Mouse (Mus musculus) liver, embryonic 16.5 days (tissue): ENCODE results near the gene Card10. TPM values are rescaled to one million over a fixed set of nuclear protein-coding genes. Genes with fewer than 3 reads are reported as not detected.

ENCODE experiments used
- ATAC-seq: fragments of 200-750 bp; cut with Nextera tagmentation; 2 replicates; pipeline ENCODE4 v1.8.0; 2017; ENCODE audit warnings: low read depth, mild to moderate bottlenecking, moderate number of reproducible peaks, moderate library complexity
- H3K27ac ChIP-seq: fragments of 300-500 bp; sonication (generic); 2 replicates; pipeline ENCODE4 v1.5.1; 2014; ENCODE audit warnings: mild to moderate bottlenecking, low read length
- H3K27me3 ChIP-seq: fragments of 300-500 bp; sonication (generic); 2 replicates; pipeline ENCODE4 v1.6.1; 2014; ENCODE audit warnings: low read depth, low read length, mixed read lengths; ENCODE audit not compliant: control insufficient read depth, insufficient read depth
- H3K36me3 ChIP-seq: fragments of 300-500 bp; sonication (generic); 2 replicates; pipeline ENCODE4 v1.6.1; 2014; ENCODE audit warnings: mild to moderate bottlenecking; ENCODE audit not compliant: control insufficient read depth, insufficient read depth
- H3K4me1 ChIP-seq: fragments of 300-500 bp; sonication (generic); 2 replicates; pipeline ENCODE4 v1.6.1; 2014; ENCODE audit warnings: low read depth, low read length, mixed read lengths; ENCODE audit not compliant: control insufficient read depth
- H3K4me2 ChIP-seq: fragments of 300-500 bp; sonication (generic); 2 replicates; pipeline ENCODE4 v1.6.1; 2014; ENCODE audit warnings: low read depth, low read length, mixed read lengths
- H3K4me3 ChIP-seq: fragments of 300-500 bp; sonication (generic); 2 replicates; pipeline ENCODE4 v1.5.1; 2014; ENCODE audit warnings: low read depth, mild to moderate bottlenecking, low read length
- H3K9ac ChIP-seq: fragments of 300-500 bp; sonication (generic); 2 replicates; pipeline ENCODE4 v1.6.1; 2014; ENCODE audit warnings: low read depth, low read length
- H3K9me3 ChIP-seq: fragments of 300-500 bp; sonication (generic); replicated peaks from 2 replicates; pipeline ENCODE4 v1.6.1; 2016; ENCODE audit warnings: low read length; ENCODE audit not compliant: control insufficient read depth
- WGBS: fragments of 180-500 bp; shearing (Covaris S2); extraction: QIAGEN DNeasy Blood & Tissue Kit; methylation state at CpG from one replicate; pipeline ENCODE4 v1.1.7; 2014; ENCODE audit not compliant: insufficient replicate concordance; 5-methylcytosine and 5-hydroxymethylcytosine counted together
- polyA plus RNA-seq: library from polyadenylated mRNA; unstranded; fragments of >200 nt; fragmentation: Nextera tagmentation; extraction: Ambion mirVana; gene quantifications from 2 replicates; pipeline ENCODE4 v1.2.1, GENCODE M21; 2015

Gene Card10
- polyA plus RNA-seq, 1 experiment from 2014 or later: 2.1 TPM

DNA sequence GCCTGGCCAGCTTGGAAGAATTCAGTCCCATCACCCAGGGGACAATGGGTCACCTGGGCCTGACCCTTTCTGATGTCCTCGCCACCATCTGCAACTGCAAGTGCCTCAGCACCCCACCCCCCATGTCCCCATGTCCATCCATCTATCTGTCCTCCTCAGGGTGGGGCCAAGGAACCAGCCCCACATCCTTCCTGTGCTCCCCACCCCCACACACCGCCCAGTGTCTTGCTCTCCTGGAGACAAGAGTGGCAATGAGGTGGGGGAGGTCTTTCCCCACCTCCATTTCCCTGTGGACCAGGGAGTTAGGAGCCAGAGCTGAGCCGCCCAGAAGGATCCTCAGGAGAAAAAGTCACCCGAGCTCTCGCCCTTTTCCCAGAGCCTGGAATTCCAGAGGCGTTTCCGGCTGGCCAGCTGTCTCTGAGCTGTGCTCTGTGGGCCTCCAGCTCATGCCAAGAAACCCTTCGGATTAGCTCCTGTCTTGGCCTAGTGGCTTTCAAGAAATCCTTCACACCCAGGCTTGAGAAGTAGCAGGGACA lies 33.3 kb upstream of the Card10 start:
- Histone ChIP-seq H3K4me1 (peaks cover 34% of the 10 kb centered on the region), H3K27me3 (peaks cover 8% of the 10 kb centered on the region), H3K4me3 (no peak overlapping the region), H3K9ac (no peak overlapping the region), H3K9me3 (no peaks in the 10 kb centered on the region), H3K4me2 (no peak overlapping the region), H3K27ac (peak overlapping the region; percentile 31), H3K36me3 (no peaks in the 10 kb centered on the region)
- 60% methylated on average over 8 of the region's 8 CpGs for WGBS
- ATAC-seq: no peak

DNA sequence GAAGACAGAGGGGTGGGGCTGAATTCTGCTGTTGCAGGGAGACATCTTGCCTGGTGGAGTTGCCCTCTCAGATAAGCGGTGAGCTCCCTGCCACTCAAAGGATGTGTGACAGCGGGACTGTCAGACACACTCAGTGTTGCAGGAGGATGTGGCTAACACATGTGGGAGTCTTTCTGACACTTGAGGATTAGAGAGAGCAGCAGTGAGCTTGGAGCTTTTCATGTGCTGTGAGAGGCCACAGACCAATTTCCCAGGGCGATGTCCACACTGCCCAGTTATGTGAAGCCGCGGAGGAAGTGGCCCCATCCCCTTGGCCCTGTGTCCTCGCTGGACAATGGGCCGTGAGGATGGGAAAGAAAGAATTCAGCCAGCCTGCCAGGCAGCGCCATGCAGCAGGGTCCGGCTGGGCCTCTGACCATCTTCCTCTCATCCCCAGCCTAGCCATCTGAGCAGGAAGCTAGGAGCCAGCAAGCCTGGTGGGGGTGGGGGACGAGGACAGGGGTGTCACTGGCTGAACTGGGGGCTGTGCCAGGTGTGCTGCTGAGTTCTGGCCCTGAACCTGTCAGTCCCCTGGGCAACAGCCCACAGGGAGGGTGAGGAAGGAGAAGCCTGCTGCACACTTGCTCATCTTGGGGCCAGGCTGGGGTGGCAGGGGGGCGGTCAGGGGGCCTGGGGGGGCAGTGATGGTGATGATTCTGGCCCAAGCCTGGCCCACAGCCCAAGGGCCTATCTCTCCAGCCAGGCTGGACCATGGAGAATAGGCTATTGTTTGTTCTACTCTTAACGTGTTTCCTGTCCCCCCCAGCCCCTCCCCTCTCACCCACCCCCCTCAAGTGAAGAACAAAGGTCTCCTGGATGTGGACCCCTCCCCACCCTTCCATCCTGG lies 32.6 kb upstream of the Card10 start:
- H3K4me2 ChIP-seq: no peak overlapping the region
- 8% methylated on average over 12 of the region's 12 CpGs for WGBS
- H3K27me3 ChIP-seq: peaks cover under 1% of the 10 kb centered on the region; the same call in 1 of the 2 replicates
- H3K9ac ChIP-seq: no peak overlapping the region
- H3K36me3 ChIP-seq: no peaks in the 10 kb centered on the region
- H3K27ac ChIP-seq: peak overlapping the region; percentile 57
- H3K9me3 ChIP-seq: no peaks in the 10 kb centered on the region
- H3K4me3 ChIP-seq: no peak overlapping the region
- 0 out of 2 replicates have a peak, but pooled peaks have one; percentile 4 for ATAC-seq
- H3K4me1 ChIP-seq: peaks cover 31% of the 10 kb centered on the region

DNA sequence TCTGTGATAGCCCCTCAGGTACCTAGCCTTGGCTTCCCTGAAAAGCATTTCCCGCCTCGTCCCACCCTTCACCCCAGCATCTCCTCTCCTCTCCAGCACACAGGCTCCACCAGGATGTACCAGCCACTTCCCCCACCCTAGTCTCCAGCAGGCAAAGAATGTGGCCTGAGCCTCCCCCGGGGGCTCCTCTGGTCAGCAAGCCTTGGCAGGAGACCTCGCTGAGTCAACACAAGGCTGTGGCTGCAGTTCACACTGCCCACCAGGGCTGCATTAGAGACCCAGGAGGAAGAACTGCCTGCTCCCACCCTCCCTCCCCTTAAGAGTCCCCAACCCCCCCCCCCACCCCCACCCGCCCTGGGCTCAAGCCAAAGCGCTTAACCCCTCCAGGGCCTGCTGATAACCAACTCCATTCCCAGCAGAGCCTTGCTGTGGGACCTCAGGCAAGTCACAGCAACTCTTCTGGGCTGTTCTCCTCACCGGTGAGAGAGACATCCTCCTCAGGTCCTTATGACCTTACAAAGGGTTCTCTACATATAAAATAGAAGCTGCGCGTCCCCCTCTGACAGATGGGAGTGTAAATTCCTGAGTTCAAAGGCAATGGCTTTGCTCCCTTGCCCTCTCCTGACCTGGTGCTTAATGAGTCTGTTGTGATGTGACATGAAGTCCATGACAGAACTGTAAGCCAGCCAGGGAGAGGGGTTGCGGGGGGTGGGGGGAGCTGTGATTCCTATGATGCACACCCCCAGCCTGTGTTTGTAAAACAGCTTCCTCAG lies 31.6 kb upstream of the Card10 start:
- 39% methylated on average over 10 of the region's 10 CpGs for WGBS

DNA sequence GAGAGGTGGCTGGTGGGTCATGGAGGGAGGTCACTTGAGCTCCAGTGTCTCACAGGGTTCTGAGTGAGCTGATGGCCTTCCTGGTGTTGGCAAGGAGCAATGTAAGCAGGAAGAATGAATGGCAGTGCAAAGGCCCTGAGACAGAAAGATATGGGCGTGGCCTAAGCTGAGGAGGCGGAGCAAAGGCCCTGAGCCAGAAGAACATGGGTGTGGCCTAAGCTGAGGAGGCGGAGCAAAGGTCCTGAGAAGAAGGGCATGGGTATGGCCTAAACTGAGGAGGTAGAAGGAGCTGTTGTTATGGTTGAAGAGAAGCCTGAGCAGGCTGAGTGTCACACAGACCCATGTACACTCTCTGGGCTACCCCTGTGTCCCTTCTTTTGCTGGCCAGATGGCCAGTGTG lies 30.7 kb upstream of the Card10 start:
- Histone ChIP-seq H3K9ac (no peak overlapping the region), H3K9me3 (no peaks in the 10 kb centered on the region), H3K4me1 (peaks cover 27% of the 10 kb centered on the region), H3K27ac (no peak overlapping the region), H3K4me2 (no peak overlapping the region), H3K27me3 (no peaks in the 10 kb centered on the region), H3K36me3 (no peaks in the 10 kb centered on the region), H3K4me3 (no peak overlapping the region)
- ATAC-seq: no peak
- 59% methylated on average over 3 of the region's 3 CpGs for WGBS

More for the DNA sequence above, 31.6 kb upstream of the Card10 start:
- no peak overlapping the region for H3K4me2 ChIP-seq
- H3K4me3 ChIP-seq: no peak overlapping the region
- H3K9ac ChIP-seq: no peak overlapping the region
- no peaks in the 10 kb centered on the region for H3K9me3 ChIP-seq
- peak overlapping the region; percentile 57; the same call in 1 of the 2 replicates for H3K27ac ChIP-seq
- H3K4me1 ChIP-seq: peaks cover 27% of the 10 kb centered on the region
- no peaks in the 10 kb centered on the region for H3K36me3 ChIP-seq
- H3K27me3 ChIP-seq: no peaks in the 10 kb centered on the region
- no peak for ATAC-seq

DNA sequence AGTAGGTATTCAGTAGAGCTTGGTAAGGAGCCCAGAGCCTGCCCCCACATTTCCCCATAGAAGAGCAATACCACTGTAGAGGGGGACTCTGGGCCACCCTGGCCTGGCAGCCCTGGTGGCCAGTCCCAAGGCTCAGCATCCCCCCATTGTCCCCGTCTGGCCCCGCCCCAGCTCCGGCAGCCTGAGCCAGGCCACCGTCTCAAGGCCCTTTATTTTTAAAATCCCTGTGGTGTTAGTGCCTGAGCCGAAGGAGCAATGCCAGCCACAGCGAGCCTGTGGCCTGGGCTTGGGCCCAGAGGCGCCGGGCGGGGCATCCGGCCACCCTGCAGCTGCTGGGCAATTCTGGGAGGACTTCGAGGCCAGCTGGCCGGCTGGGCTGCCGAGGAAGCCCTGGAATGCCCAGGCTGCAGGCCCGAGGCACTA lies 29.9 kb upstream of the Card10 start:
- peak overlapping the region; percentile 80 for H3K27ac ChIP-seq
- H3K4me1 ChIP-seq: peaks cover 27% of the 10 kb centered on the region
- peak; percentile 20 for ATAC-seq
- no peak overlapping the region; the same call in 1 of the 2 replicates for H3K9ac ChIP-seq
- H3K9me3 ChIP-seq: no peaks in the 10 kb centered on the region
- WGBS: 51% methylated on average over 14 of the region's 14 CpGs
- no peaks in the 10 kb centered on the region for H3K27me3 ChIP-seq
- H3K4me3 ChIP-seq: no peak overlapping the region
- H3K4me2 ChIP-seq: no peak overlapping the region
- no peaks in the 10 kb centered on the region for H3K36me3 ChIP-seq

DNA sequence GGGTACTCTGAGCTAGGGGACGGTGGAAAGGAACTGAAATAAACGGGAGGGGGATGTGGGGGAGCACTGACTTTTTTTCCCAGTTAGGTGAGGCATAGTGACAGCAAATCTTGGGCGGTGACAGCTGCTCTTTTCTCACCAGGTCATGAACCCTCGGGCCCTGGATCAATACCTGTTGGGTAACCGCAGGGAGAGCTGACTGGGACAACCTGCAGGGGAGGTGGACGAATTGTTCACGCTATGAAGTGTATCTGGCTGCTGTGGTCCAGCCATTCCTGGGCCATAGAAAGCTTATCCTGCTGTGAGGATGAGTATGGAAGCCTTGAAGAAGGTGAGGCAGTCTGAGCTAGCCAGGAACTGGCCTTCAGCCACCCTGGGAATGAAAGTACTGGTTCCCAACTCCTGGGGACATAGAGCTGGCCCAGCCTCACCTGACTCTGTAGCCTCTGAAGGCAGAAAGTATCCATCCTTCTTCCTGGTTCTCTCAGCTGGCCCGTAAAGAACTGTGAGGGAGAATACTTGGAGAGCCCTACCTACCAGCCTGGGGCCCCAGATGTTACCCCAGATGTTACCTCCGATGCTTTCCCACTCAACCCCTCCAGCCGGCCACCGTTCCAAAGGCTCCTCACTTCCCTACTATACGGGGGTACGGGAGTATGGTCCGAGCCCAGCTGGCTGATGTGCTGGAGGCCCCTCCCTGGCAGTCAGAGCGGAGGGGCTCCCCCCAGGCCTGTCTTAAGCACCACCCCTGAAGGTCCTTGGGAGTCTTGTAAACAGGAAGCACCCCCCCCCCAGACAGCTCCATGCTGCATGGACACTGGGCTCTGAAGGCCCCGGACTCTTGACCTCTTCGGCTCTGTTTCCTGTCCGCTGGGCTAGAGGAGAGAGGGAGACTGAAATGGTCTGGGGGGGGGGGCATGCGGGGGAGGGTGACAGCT lies 29.1 kb upstream of the Card10 start:
- Histone ChIP-seq H3K9me3 (no peaks in the 10 kb centered on the region), H3K27ac (peak overlapping the region; percentile 80), H3K4me1 (peaks cover 27% of the 10 kb centered on the region), H3K9ac (no peak overlapping the region), H3K4me2 (peak overlapping the region; percentile 17; the same call in 1 of the 2 replicates), H3K4me3 (no peak overlapping the region), H3K27me3 (no peaks in the 10 kb centered on the region), H3K36me3 (no peaks in the 10 kb centered on the region)
- 49% methylated on average over 19 of the region's 19 CpGs for WGBS
- ATAC-seq: peak; percentile 64

DNA sequence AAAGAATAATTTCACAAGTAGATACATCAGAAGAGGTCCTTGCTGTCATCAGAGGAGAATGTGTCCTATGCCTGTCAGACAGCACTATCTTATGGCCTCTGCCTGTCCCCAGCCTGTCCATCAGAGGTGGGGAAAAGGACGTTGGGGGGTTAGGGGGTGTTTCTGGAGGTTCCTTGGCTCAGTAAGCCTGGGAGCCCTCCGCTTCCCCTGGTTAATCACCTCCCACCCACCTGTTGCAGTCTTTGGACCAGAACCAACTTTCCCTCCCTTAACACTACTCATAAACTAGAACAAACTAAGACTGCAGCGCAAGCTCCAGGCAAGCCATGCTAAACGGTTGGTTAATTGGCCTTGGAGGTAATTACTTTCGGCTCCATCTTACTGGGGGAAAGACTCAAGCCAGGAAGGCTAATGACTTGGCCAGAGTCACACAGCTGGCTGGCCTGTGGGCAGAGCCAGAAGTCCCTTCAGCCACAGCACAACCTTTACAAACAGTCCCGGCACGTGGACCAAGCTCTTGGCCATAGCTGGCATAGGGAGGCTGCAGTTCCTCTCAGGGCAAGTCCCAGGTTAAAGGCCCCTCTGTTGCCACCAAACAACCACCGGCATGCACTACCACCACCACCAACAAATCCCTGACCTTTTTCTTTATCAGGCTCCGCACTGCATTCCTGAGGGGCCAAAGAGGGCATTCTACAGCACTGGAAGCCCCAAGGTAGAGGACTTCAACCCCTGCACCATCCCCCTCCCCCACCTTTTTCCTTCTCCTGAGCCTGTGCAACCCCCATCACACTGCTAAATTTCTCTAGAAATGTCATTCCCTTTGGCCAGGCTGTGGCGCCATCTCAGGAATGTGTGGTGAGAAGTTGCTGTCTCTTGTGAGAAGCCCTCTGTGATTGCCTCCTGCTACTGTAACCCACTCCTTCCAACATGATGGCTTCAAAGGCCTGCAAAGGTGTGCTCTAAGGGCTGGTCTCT lies 28.2 kb upstream of the Card10 start:
- Histone ChIP-seq H3K9me3 (no peaks in the 10 kb centered on the region), H3K36me3 (no peaks in the 10 kb centered on the region), H3K27ac (peak overlapping the region; percentile 80), H3K4me2 (no peak overlapping the region), H3K4me1 (peaks cover 27% of the 10 kb centered on the region), H3K4me3 (no peak overlapping the region), H3K9ac (no peak overlapping the region), H3K27me3 (no peaks in the 10 kb centered on the region)
- no peak for ATAC-seq
- WGBS: 52% methylated on average over 10 of the region's 10 CpGs
